Comparison of ENCODE assay signal across 10 mouse cellular contexts in genomic region chr17:8160969-8161368, GRCm38 (mm10). TPM values are rescaled to one million over a fixed set of nuclear protein-coding genes. Genes with fewer than 3 reads are reported as not detected.
DNase-seq lines count a peak whose midpoint lies in the region; ATAC-seq and TF ChIP-seq lines count a peak whose summit lies in the region.
"Not testable (repeated sequence)": the region's sequence is repeated elsewhere in the genome, so short reads cannot be mapped to it uniquely, and the experiment has no call there.
"Had no signal": no experiment of that assay in that cellular context is flagged by ENCODE, and none has a peak within 500 bp of the region (broad histone marks: within the 10 kb centered on the region; RNA-seq: fewer than 3 reads in every experiment).

No protein-coding gene starts in this region.

- H3K27me3 ChIP-seq in MEL (ENCODE audit: control insufficient read depth in 1 of 2, insufficient read depth in 2 of 2, low read length in 2 of 2); cerebellum, adult 2 months (ENCODE audit: control insufficient read depth, insufficient read depth, low read length); forebrain, postnatal 0 days (ENCODE audit: insufficient read depth, low read length): not testable (repeated sequence)

- not testable (repeated sequence) for H3K9ac ChIP-seq in MEL (ENCODE audit: control insufficient read depth, low read depth, low read length, poor library complexity, severe bottlenecking); forebrain, postnatal 0 days

- H3K27ac ChIP-seq in MEL (ENCODE audit: control insufficient read depth, low read depth, low read length); cerebellum, adult 2 months (ENCODE audit: insufficient read depth, low read length); forebrain, postnatal 0 days (ENCODE audit: low read depth, low read length): not testable (repeated sequence)

- H3K4me3 ChIP-seq in MEL (ENCODE audit: control insufficient read depth in 1 of 2, insufficient read depth in 1 of 2, low read depth in 2 of 2, low read length in 2 of 2); cerebellum, adult 2 months (replicated peaks; ENCODE audit: insufficient read depth, low read depth, low read length); forebrain, postnatal 0 days (ENCODE audit: low read depth, low read length): not testable (repeated sequence)

- not testable (repeated sequence) for H3K4me2 ChIP-seq in forebrain, postnatal 0 days (ENCODE audit: low read depth)

- not testable (repeated sequence) for H3K9me3 ChIP-seq in MEL (replicated peaks; ENCODE audit: insufficient read depth, low read length); forebrain, postnatal 0 days (ENCODE audit: low read length)

- TF ChIP-seq RAD21 in MEL (IDR thresholded peaks at IDR 0.05; ENCODE audit: low read depth, low read length) = peak; percentile 9

- 36% methylated on average over 2 of the region's 3 CpGs for WGBS in cerebellum, adult 2 months
- WGBS in forebrain, postnatal 0 days = 35% methylated on average over 2 of the region's 3 CpGs

- DNase-seq in MEL (ENCODE audit: low read depth, low spot score) = peak; percentile 32
- DNase-seq in cerebellum, adult 2 months = peak; percentile 31 to 45
- peak; percentile 56 for DNase-seq in forebrain, postnatal 0 days
- DNase-seq in kidney, adult 11 months = peak; percentile 34
- peak; percentile 9 to 41 for DNase-seq in layer of hippocampus, postnatal 14 days (ENCODE audit: low spot score in 2 of 2)
- peak; percentile 61 for DNase-seq in lung, postnatal 14 days
- peak; percentile 39 for DNase-seq in right cerebral cortex, postnatal 4 days

- H3K4me1 ChIP-seq in MEL (ENCODE audit: control insufficient read depth in 1 of 2, insufficient read depth in 2 of 2, low read length in 2 of 2); cerebellum, adult 2 months (ENCODE audit: control insufficient read depth, insufficient read depth, low read length); forebrain, postnatal 0 days (ENCODE audit: insufficient read depth): not testable (repeated sequence)

- TF ChIP-seq EP300 in MEL (IDR thresholded peaks at IDR 0.05; ENCODE audit: low read depth in 1 of 2, low read length in 2 of 2) = not testable (repeated sequence)

- not testable (repeated sequence) for H3K36me3 ChIP-seq in MEL (ENCODE audit: control insufficient read depth in 1 of 2, insufficient read depth in 2 of 2, low read length in 2 of 2); forebrain, postnatal 0 days (ENCODE audit: insufficient read depth)

- not testable (repeated sequence) for ATAC-seq in forebrain, postnatal 0 days

- peak; percentile 24 to 42 (median 37); a peak in 5 of 6 replicates for TF ChIP-seq CTCF in MEL (IDR thresholded peaks at IDR 0.05 in 2 of 3, conservative IDR thresholded peaks at IDR 0.05 in 1 of 3; ENCODE audit: control insufficient read depth in 1 of 3, insufficient read depth in 1 of 3, low read depth in 2 of 3, low read length in 3 of 3, poor library complexity in 1 of 3, severe bottlenecking in 1 of 3)
- peak; percentile 40; the same call in 1 of the 2 replicates for TF ChIP-seq CTCF in cerebellum, adult 2 months (IDR thresholded peaks at IDR 0.05; ENCODE audit: borderline replicate concordance, insufficient read depth, low read depth, low read length)
- peak; percentile 56 for TF ChIP-seq CTCF in forebrain, postnatal 0 days (IDR thresholded peaks at IDR 0.05; ENCODE audit: low read depth)

- TF ChIP-seq POLR2A in MEL (IDR thresholded peaks at IDR 0.05; ENCODE audit: control insufficient read depth in 1 of 2, insufficient read depth in 1 of 2, low read depth in 1 of 2, low read length in 2 of 2, poor library complexity in 1 of 2); cerebellum, adult 2 months (IDR thresholded peaks at IDR 0.05; ENCODE audit: borderline replicate concordance, insufficient read depth, low read length): not testable (repeated sequence)

- H3K79me2 ChIP-seq in MEL (ENCODE audit: control insufficient read depth, insufficient read depth, low read length, poor library complexity) = not testable (repeated sequence)

TF ChIP-seq in MEL, 35 proteins besides CTCF, POLR2A, EP300 and RAD21:
- TF ChIP-seq SMC3 (IDR thresholded peaks at IDR 0.05; ENCODE audit: low read depth, low read length) = peak; percentile 59

RNA-seq across cellular contexts. Expression of gene Fgfr1op, which starts 4.3 kb away (rescaled TPM):
- total RNA-seq in MEL (2012; rRNA removed) = 37.6 and 43.5 TPM in 2 replicates
- polyA plus RNA-seq in MEL (2012; ENCODE audit: insufficient read depth in 1 of 2, insufficient read length in 2 of 2, low read depth in 1 of 2, low replicate concordance in 2 of 2, missing spikeins in 1 of 2) = 10 to 100 TPM in 1 of 2 experiments, not detected in 1; 44.5 TPM
- polyA plus RNA-seq in cerebellum, adult 2 months (2012; rRNA removed) = 19.3 and 20.5 TPM in 2 replicates
- total RNA-seq in forebrain, postnatal 0 days (2014; rRNA removed) = 18.4 and 19.1 TPM in 2 replicates
- 12.2 and 16.3 TPM in 2 replicates for polyA plus RNA-seq in forebrain, postnatal 0 days (2015; fragmentation: Nextera tagmentation; extraction: Ambion mirVana)
- 10 to 100 TPM; 16.0 to 16.3 TPM for total RNA-seq in layer of hippocampus, postnatal 14 days (2021)

RNA-seq across cellular contexts. Expression of gene Rnaset2a, which starts 13.1 kb away (rescaled TPM):
- total RNA-seq in MEL (2012; rRNA removed) = 44.5 and 49.3 TPM in 2 replicates
- polyA plus RNA-seq in MEL (2012; ENCODE audit: insufficient read depth in 1 of 2, insufficient read length in 2 of 2, low read depth in 1 of 2, low replicate concordance in 2 of 2, missing spikeins in 1 of 2) = 10 to 100 TPM in 1 of 2 experiments, not detected in 1; 11.6 TPM
- polyA plus RNA-seq in cerebellum, adult 2 months (2012; rRNA removed) = 11.3 and 13.7 TPM in 2 replicates
- 12.6 and 15.5 TPM in 2 replicates for total RNA-seq in forebrain, postnatal 0 days (2014; rRNA removed)
- 15.7 and 16.8 TPM in 2 replicates for polyA plus RNA-seq in forebrain, postnatal 0 days (2015; fragmentation: Nextera tagmentation; extraction: Ambion mirVana)
- 1 to 10 TPM; 5.8 to 8.3 TPM for total RNA-seq in layer of hippocampus, postnatal 14 days (2021)

RNA-seq across cellular contexts. Expression of gene Gm49673, which starts 13.4 kb away (rescaled TPM):
- total RNA-seq in MEL (2012; rRNA removed) = not detected in 2 replicates
- not detected for polyA plus RNA-seq in MEL (2012; ENCODE audit: insufficient read depth in 1 of 2, insufficient read length in 2 of 2, low read depth in 1 of 2, low replicate concordance in 2 of 2, missing spikeins in 1 of 2)
- polyA plus RNA-seq in cerebellum, adult 2 months (2012; rRNA removed) = 0.89 and 1.7 TPM in 2 replicates
- 0.48 TPM in 1 of 2 replicates, not detected in the other for total RNA-seq in forebrain, postnatal 0 days (2014; rRNA removed)
- polyA plus RNA-seq in forebrain, postnatal 0 days (2015; fragmentation: Nextera tagmentation; extraction: Ambion mirVana) = 0.09 and 0.53 TPM in 2 replicates
- total RNA-seq in layer of hippocampus, postnatal 14 days (2021) = under 1 TPM in 1 of 2 experiments, not detected in 1; 0.24 TPM
- total RNA-seq: G1E had no signal
- polyA plus RNA-seq: G1E; heart, embryonic 14.5 days; midbrain, embryonic 16.5 days had no signal
